Mouse (Mus musculus) spleen, adult 2 months (tissue): ENCODE results near the gene Khdc4. TPM values are rescaled to one million over a fixed set of nuclear protein-coding genes. Genes with fewer than 3 reads are reported as not detected.
A peak's percentile ranks its signal among the peaks of the same experiment; 100 is the strongest.

ENCODE experiments used
- DNase-seq, 2 experiments: peaks; one replicate each; pipeline versions ENCODE4 v3.0.0 to v3.0.0-alpha.2; 2012 to 2021; ENCODE audit warnings: low spot score in 2 of 2, low read depth in 1 of 2
- H3K27ac ChIP-seq: fragments of 200-500 bp; 2 replicates; pipeline ENCODE4 v1.5.1; 2012; ENCODE audit warnings: low read length, inconsistent platforms; ENCODE audit not compliant: insufficient read depth
- H3K27me3 ChIP-seq: fragments of 200-500 bp; 2 replicates; pipeline ENCODE4 v1.6.1; 2012; ENCODE audit warnings: mild to moderate bottlenecking, moderate library complexity, low read length, inconsistent platforms; ENCODE audit not compliant: control insufficient read depth, insufficient read depth
- H3K36me3 ChIP-seq: fragments of 200-500 bp; 2 replicates; pipeline ENCODE4 v1.6.1; 2012; ENCODE audit warnings: mild to moderate bottlenecking, low read length, inconsistent platforms; ENCODE audit not compliant: control insufficient read depth, insufficient read depth
- H3K4me1 ChIP-seq: fragments of 200-500 bp; 2 replicates; pipeline ENCODE4 v1.6.1; 2011; ENCODE audit warnings: inconsistent platforms; ENCODE audit not compliant: control insufficient read depth, insufficient read depth, insufficient read length
- H3K4me3 ChIP-seq: fragments of 200-500 bp; 2 replicates; pipeline ENCODE4 v1.5.1; 2011; ENCODE audit warnings: mild to moderate bottlenecking, inconsistent platforms; ENCODE audit not compliant: insufficient read depth, insufficient read length; ENCODE audit errors: extremely low read depth
- CTCF ChIP-seq: fragments of 200-500 bp; IDR thresholded peaks from 2 replicates; pipeline ENCODE4 v1.5.1; 2011; ENCODE audit warnings: mild to moderate bottlenecking, inconsistent platforms; ENCODE audit not compliant: insufficient read depth, insufficient read length, insufficient replicate concordance; ENCODE audit errors: extremely low read depth
- POLR2A ChIP-seq: fragments of 200-500 bp; IDR thresholded peaks from 2 replicates; pipeline ENCODE4 v1.6.1; 2011; ENCODE audit warnings: low read depth, low read length, inconsistent platforms
- WGBS: fragments of 180-500 bp; shearing (Covaris S2); methylation state at CpG from one replicate; pipeline ENCODE4 v1.1.7; 2018; 5-methylcytosine and 5-hydroxymethylcytosine counted together
- polyA plus RNA-seq: library from polyadenylated mRNA; depleted of rRNA; stranded (reverse); fragments of >200 nt; gene quantifications from 2 replicates; pipeline ENCODE4 v1.2.3, GENCODE M21; 2012

Gene Khdc4
- polyA plus RNA-seq, 1 experiment, result 36.0 TPM

GRCm38 (mm10) chr3:88646426-88646995 lies 39.1 kb upstream of the Khdc4 start:
- Histone ChIP-seq H3K36me3 (peaks cover 50% of the 10 kb centered on the region), H3K4me1 (peaks cover 21% of the 10 kb centered on the region), H3K4me3 (no peak overlapping the region), H3K27me3 (no peaks in the 10 kb centered on the region), H3K27ac (no peak overlapping the region)
- TF ChIP-seq CTCF, result no peak
- no peak for TF ChIP-seq POLR2A
- no peak for DNase-seq
- WGBS, result 86% methylated on average over 6 of the region's 6 CpGs

GRCm38 (mm10) chr3:88647076-88647475 lies 38.5 kb upstream of the Khdc4 start:
- peaks cover 48% of the 10 kb centered on the region for H3K36me3 ChIP-seq

DNA sequence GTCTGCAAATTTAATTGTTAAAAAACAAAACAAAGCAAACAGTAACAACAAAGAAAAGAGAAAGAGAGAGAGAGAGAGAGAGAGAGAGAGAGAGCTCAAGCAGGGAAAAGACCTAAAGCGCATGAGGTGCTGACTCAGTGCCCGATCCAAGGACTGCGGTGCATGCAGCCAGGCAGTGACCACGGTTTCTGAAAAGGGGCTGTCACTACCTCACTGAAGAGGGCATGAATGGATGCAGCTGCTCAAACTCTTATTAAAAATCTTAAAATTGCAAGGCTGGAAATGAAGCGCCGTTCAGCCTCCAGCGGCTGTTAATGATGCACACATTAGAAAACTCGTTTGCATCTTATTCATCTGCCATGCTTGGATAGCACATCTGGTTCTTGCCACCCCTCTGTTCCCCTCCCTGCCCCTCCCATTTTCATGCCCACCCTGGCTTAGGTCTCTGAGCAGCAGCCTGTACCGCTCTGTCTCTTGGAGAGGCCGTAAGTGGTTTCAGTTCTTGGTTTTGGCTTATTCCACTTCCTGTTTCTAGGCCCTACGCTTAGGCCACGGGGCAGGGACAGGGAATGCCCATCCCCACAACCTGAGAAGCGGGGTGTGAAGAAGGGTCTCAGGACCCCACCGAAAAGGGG lies 37.7 kb upstream of the Khdc4 start:
- Histone ChIP-seq H3K27me3 (no peaks in the 10 kb centered on the region), H3K36me3 (peaks cover 40% of the 10 kb centered on the region), H3K4me3 (no peak overlapping the region), H3K4me1 (peaks cover 27% of the 10 kb centered on the region), H3K27ac (peak overlapping the region; percentile 42)
- no peak for TF ChIP-seq POLR2A
- TF ChIP-seq CTCF, result no peak
- DNase-seq, result peak; percentile 23 to 44
- 39% methylated on average over 14 of the region's 14 CpGs for WGBS

More at GRCm38 (mm10) chr3:88647076-88647475, 38.5 kb upstream of the Khdc4 start:
- TF ChIP-seq POLR2A (no peak), CTCF (no peak)
- Histone ChIP-seq H3K4me3 (no peak overlapping the region), H3K27me3 (no peaks in the 10 kb centered on the region), H3K4me1 (peaks cover 27% of the 10 kb centered on the region), H3K27ac (0 out of 2 replicates have a peak overlapping the region, but pooled peaks have one; percentile 23)
- 74% methylated on average over 3 of the region's 3 CpGs for WGBS
- DNase-seq, result no peak

DNA sequence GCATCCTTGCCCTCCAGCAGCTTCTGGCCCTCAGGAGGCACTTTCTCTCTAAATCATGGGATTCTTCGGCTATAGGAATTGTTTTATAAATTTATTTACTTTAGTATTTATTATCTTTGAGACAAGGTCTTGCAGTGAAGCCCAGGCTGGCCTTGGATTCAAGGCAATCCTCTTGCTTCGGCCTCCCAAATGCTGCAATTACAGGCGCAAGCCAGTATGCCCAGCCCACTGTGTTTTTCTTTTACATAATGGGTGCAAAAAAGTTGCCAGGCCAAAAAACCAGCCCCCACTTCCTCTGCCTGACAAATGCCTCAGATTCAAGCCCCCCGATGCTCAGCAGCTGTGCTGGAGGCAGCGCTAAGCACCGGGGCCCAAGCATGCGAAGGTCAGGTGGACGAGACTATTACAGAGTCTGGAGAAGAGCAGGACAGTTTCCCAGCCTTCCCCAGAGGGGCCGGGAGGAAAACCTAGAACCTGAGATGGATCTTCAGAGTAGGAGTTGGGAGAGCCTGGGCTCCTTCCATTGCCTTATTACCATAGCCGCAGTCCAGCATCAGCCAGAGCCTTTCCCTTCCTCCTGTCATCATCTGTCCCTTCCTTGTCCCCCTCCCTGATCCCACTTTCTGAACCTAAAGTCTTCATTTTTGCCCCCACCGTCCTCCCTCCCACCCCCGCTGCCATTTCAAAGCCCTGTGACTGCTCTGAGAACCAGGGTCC lies 37.0 kb upstream of the Khdc4 start:
- WGBS, result 80% methylated on average over 12 of the region's 12 CpGs
- Histone ChIP-seq H3K4me3 (no peak overlapping the region), H3K4me1 (peaks cover 27% of the 10 kb centered on the region), H3K27me3 (no peaks in the 10 kb centered on the region), H3K27ac (peak overlapping the region; percentile 42), H3K36me3 (peaks cover 34% of the 10 kb centered on the region)
- TF ChIP-seq CTCF (no peak), POLR2A (no peak)
- DNase-seq, result no peak

DNA sequence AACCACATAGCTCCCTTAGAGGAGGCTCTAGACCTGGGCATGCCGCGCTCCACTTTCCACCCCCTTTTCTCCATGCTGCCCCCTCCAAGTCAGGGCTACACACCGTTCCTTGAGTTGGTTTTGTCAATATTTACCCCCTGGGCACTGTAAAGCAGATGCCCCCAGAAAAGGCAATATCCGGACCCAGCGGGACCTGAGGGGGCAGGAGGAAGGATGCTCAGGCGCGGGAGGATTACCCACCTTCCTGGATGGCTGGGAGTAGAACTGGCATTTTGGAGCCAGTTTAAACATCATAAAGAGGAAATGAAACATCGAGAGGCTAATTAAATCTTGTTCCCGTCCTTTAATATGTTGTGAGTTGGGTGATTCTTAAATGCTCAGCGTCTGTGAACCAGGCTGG lies 36.4 kb upstream of the Khdc4 start:
- H3K4me3 ChIP-seq, result no peak overlapping the region
- H3K27ac ChIP-seq, result peak overlapping the region; percentile 50
- no peak for DNase-seq
- peaks cover 27% of the 10 kb centered on the region; the same call in 1 of the 2 replicates for H3K4me1 ChIP-seq
- 60% methylated on average over 10 of the region's 10 CpGs for WGBS
- peaks cover 28% of the 10 kb centered on the region for H3K36me3 ChIP-seq
- TF ChIP-seq POLR2A (no peak), CTCF (no peak)
- no peaks in the 10 kb centered on the region for H3K27me3 ChIP-seq

DNA sequence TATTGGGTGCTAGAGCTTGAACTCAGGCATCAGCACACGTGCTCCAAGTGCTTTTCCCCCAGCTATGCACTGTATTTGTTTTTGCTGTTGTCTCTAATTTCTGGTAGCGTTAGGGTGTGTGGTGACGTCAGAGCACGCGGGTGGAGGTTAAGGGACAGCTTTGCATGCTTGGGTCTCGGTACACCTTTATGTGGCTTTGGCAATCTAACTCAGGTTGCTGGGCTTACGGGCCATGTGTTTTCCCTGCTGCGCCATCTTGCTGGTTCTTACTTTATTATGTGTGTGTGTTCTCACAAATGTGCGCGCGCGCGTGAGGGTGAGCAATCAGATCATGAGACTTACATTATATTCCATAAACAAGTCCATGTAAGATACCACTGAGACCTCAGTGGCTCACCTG lies 35.6 kb upstream of the Khdc4 start:
- 95% methylated on average over 13 of the region's 13 CpGs for WGBS
- H3K27me3 ChIP-seq, result no peaks in the 10 kb centered on the region
- no peak overlapping the region for H3K4me3 ChIP-seq
- H3K4me1 ChIP-seq, result peaks cover 27% of the 10 kb centered on the region; the same call in 1 of the 2 replicates
- no peak for DNase-seq
- TF ChIP-seq POLR2A, result no peak
- no peak for TF ChIP-seq CTCF
- no peak overlapping the region for H3K27ac ChIP-seq
- peaks cover 21% of the 10 kb centered on the region for H3K36me3 ChIP-seq
